Mouse (Mus musculus) ES-E14 (cell line): Measurements from ENCODE around the gene Cdc123. TPM values are rescaled to one million over a fixed set of nuclear protein-coding genes. Genes with fewer than 3 reads are reported as not detected.

Experiments
- DNase-seq: peaks from one replicate; pipeline ENCODE4 v3.0.0-alpha.2; 2013; ENCODE audit warnings: low read depth, low spot score
- H3K27ac ChIP-seq: 2 replicates; pipeline ENCODE4 v1.5.1; 2012; ENCODE audit warnings: low read depth, mild to moderate bottlenecking, low read length, moderate library complexity, mixed read lengths; ENCODE audit not compliant: poor library complexity, insufficient read depth, severe bottlenecking
- H3K36me3 ChIP-seq: 2 replicates; pipeline ENCODE4 v1.6.1; 2012; ENCODE audit warnings: mild to moderate bottlenecking, low read length, moderate library complexity, mixed read lengths; ENCODE audit not compliant: control insufficient read depth, poor library complexity, insufficient read depth, severe bottlenecking
- H3K4me1 ChIP-seq, 2 experiments: fragments of 150-350 bp in 1 of 2; sonication (generic) in 1 of 2; 2 replicates each; pipeline ENCODE4 v1.6.1; 2012; ENCODE audit warnings: low read length in 2 of 2, mild to moderate bottlenecking in 1 of 2, mixed read lengths in 1 of 2; ENCODE audit not compliant: control insufficient read depth in 2 of 2, insufficient read depth in 2 of 2, poor library complexity in 1 of 2
- H3K4me3 ChIP-seq, 2 experiments: fragments of 150-350 bp in 1 of 2; sonication (generic) in 1 of 2; 2 replicates each; pipeline ENCODE4 v1.5.1; 2012; ENCODE audit warnings: low read length in 2 of 2, low read depth in 1 of 2, mild to moderate bottlenecking in 1 of 2, mixed read lengths in 1 of 2; ENCODE audit not compliant: insufficient read depth in 1 of 2, poor library complexity in 1 of 2, severe bottlenecking in 1 of 2
- H3K9ac ChIP-seq: 2 replicates; pipeline ENCODE4 v1.6.1; 2012; ENCODE audit warnings: low read depth, mild to moderate bottlenecking, low read length, mixed read lengths; ENCODE audit not compliant: poor library complexity, insufficient read depth, severe bottlenecking
- H3K9me3 ChIP-seq: fragments of 150-350 bp; sonication (generic); 2 replicates; pipeline ENCODE4 v1.6.1; 2012; ENCODE audit warnings: low read depth, mild to moderate bottlenecking, low read length; ENCODE audit not compliant: control insufficient read depth, insufficient read depth
- CHD2 ChIP-seq: IDR thresholded peaks from 2 replicates; pipeline ENCODE4 v1.6.1; 2014; ENCODE audit warnings: mild to moderate bottlenecking, low read depth, low read length, inconsistent platforms
- HCFC1 ChIP-seq: IDR thresholded peaks from 2 replicates; pipeline ENCODE4 v1.6.1; 2012; ENCODE audit warnings: low read length, inconsistent platforms, borderline replicate concordance; ENCODE audit not compliant: insufficient read depth
- MAFK ChIP-seq: IDR thresholded peaks from 2 replicates; pipeline ENCODE4 v1.6.1; 2014; ENCODE audit warnings: mild to moderate bottlenecking, low read depth, low read length, inconsistent platforms; ENCODE audit not compliant: insufficient read depth
- ZC3H11A ChIP-seq: IDR thresholded peaks from 2 replicates; pipeline ENCODE4 v1.6.1; 2012; ENCODE audit warnings: low read depth, mild to moderate bottlenecking, inconsistent platforms, low read length, borderline replicate concordance
- ZNF384 ChIP-seq: IDR thresholded peaks from 2 replicates; pipeline ENCODE4 v1.6.1; 2012; ENCODE audit warnings: low read depth, low read length, inconsistent platforms
- in situ Hi-C, 2 experiments: fragments of 600-800 bp; cut with MboI; formaldehyde crosslinking; loops; one replicate each; pipeline ENCODE4 v1.15.1; 2025; ENCODE audit warnings: low sequenced_read_pairs in 2 of 2, inconsistent platforms in 1 of 2; ENCODE audit not compliant: unreplicated experiment in 2 of 2
- total RNA-seq: library from RNA; depleted of rRNA; stranded (reverse); fragments of 300-350 nt; gene quantifications from 2 replicates; pipeline ENCODE4 v1.2.3, GENCODE M21; 2012; rRNA removed

Cdc123 gene
- 121 and 147 TPM in 2 replicates for total RNA-seq

DNA sequence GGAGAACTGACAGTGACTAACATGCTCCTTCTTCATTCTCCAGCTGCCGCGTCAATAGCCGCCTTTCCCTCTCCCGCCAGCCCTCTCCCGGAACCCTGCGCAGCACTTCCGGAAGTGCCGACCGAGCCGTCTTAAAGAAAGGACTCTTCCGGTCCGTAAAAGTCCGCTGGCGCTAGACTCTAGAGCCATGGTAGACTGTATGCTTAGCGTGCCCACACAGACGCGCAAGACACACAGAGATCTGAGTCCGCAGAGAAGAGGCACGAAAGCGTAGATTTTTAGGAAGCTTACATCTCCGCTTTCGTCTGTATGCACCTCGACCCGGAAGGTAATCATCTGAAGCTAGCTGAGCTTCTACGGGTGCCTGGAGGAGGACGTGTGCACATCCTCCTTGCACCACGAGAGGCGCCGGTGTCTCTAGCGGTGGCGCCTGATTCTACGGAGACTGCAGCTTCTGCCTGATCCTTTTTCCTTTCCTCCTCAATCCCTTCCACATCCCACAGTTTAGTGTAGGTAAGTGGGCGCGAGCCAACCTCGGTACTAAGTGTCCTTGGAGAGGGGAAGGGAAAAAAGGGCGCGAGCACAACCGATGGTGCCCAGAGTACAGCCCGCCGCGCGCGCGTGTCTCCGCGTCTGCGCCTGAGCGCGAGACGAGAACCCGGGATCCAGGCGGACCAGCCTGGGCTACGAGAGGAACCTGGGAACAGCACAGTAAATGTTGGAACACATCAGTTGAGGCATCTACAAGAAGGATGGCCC, at the start of gene Cdc123, which contains the start of gene Nudt5:
Gene Cdc123 (minus strand): TSS at position 292 of the 759 bp plus-strand sequence.
Gene Nudt5 (plus strand): TSS at position 147 of the 759 bp plus-strand sequence.
- in situ Hi-C loops, result no loop called here
- H3K27ac ChIP-seq, result peak within 1 kb of the TSS; percentile 71

DNA sequence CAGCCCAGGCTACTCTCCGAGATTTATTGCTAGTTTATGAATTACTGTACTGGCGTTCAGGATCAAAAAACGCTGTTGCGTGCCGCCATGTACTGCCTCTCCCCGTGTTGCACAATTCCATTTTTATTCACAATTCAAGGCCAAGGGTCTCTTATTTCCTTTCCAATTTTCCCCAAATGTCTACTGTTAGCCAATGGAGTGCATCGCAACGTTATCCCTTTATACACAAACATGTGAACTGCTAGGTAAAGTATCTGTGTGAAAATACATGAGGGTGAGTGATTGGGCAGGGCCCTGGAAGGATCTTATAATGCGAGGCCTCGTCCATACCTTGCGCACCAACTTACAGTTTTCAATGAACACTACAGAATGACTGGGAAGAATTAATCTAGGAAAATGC, 49.3 kb upstream of the Cdc123 start:
- in situ Hi-C loops, result no loop called here
- Histone ChIP-seq H3K27ac (no peak overlapping the region), H3K9me3 (no peaks in the 10 kb centered on the region), H3K9ac (peak overlapping the region; percentile 11; the same call in 1 of the 2 replicates), H3K4me3 (peak overlapping the region; percentile 82 to 98), H3K4me1 (no peaks in the 10 kb centered on the region; a peak in 1 of 4 replicates), H3K36me3 (peaks cover 9% of the 10 kb centered on the region)
- no peak for TF ChIP-seq MAFK
- no peak for TF ChIP-seq HCFC1
- TF ChIP-seq ZNF384, result no peak
- no peak for TF ChIP-seq CHD2
- TF ChIP-seq ZC3H11A, result no peak
- DNase-seq, result no peak

More for the DNA sequence above, at the start of gene Cdc123, which contains the start of gene Nudt5:
- peaks cover 11% of the 10 kb centered on the region; the same call in 1 of the 2 replicates for H3K36me3 ChIP-seq
- DNase-seq, result peak; percentile 79
- no peaks in the 10 kb centered on the region for H3K9me3 ChIP-seq
- TF ChIP-seq ZC3H11A (no peak), MAFK (no peak), HCFC1 (peak; percentile 82; the same call in 1 of the 2 replicates), ZNF384 (no peak), CHD2 (peak; percentile 78; the same call in 1 of the 2 replicates)
- 0 out of 4 replicates have a peak, but pooled peaks cover 0 to 3% of the 10 kb centered on the region in 2 experiments for H3K4me1 ChIP-seq
- peak within 1 kb of the TSS; percentile 94 for H3K9ac ChIP-seq
- H3K4me3 ChIP-seq, result peak within 1 kb of the TSS; percentile 79 to 97

GRCm38 (mm10) chr2:5889412-5889811, 44.4 kb upstream of the Cdc123 start:
- H3K9me3 ChIP-seq, result no peaks in the 10 kb centered on the region
- H3K36me3 ChIP-seq, result peaks cover 31% of the 10 kb centered on the region
- DNase-seq, result no peak
- in situ Hi-C loops, result no loop called here
- TF ChIP-seq MAFK (no peak), ZNF384 (no peak), ZC3H11A (no peak), HCFC1 (no peak), CHD2 (no peak)
- no peak overlapping the region for H3K27ac ChIP-seq
- peaks cover 0 to 2% of the 10 kb centered on the region in 2 experiments; a peak in 2 of 4 replicates for H3K4me1 ChIP-seq
- H3K9ac ChIP-seq, result no peak overlapping the region
- H3K4me3 ChIP-seq, result no peak overlapping the region

DNA sequence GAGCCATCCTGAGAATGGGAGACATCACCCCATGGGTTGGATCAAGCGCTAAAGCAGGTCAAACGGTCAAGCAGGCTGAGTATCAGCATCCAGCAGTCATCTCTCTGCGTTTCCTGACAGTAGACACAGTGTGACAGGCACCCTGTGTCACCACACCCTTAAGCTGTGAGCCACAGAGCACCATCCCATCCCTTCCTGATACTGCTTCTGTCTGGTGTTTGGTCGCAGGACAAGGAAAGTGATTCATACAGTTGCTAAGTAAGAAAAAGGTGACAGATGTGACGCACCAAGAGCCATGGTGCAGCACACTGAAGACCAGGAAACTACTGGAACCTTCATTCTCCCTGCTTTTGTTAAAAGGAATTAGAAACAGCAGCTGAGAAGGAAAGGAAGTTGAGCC, 43.9 kb upstream of the Cdc123 start:
- TF ChIP-seq ZNF384, result no peak
- H3K36me3 ChIP-seq, result peaks cover 31% of the 10 kb centered on the region

More for the DNA sequence above, 43.9 kb upstream of the Cdc123 start:
- in situ Hi-C loops, result no loop called here
- Histone ChIP-seq H3K9ac (no peak overlapping the region), H3K9me3 (no peaks in the 10 kb centered on the region), H3K27ac (no peak overlapping the region), H3K4me3 (no peak overlapping the region), H3K4me1 (peaks cover 0 to 2% of the 10 kb centered on the region in 2 experiments; a peak in 2 of 4 replicates)
- DNase-seq, result no peak
